Mouse (Mus musculus) heart, embryonic 16.5 days (tissue): ENCODE measurements at regions not wholly inside any gene's neighbourhood (a gene's known extent, or its start where the extent isn't known, plus 50 kb on each side); places are given as distances from the start of the nearest gene placed in this dataset.

Experiments
- ATAC-seq: fragments of 200-750 bp; cut with Nextera tagmentation; replicated peaks from 2 replicates; pipeline ENCODE4 v1.8.0; 2017; ENCODE audit warnings: moderate number of reproducible peaks; ENCODE audit not compliant: insufficient read depth, low FRiP score; ENCODE audit errors: extremely low read depth
- H3K27ac ChIP-seq: fragments of 300-500 bp; sonication (generic); 2 replicates; pipeline ENCODE4 v1.5.1; 2014; ENCODE audit warnings: mild to moderate bottlenecking, low read length, control low read depth, moderate library complexity
- H3K27me3 ChIP-seq: fragments of 300-500 bp; sonication (generic); 2 replicates; pipeline ENCODE4 v1.6.1; 2014; ENCODE audit warnings: low read length, mixed read lengths; ENCODE audit not compliant: control insufficient read depth, insufficient read depth
- H3K36me3 ChIP-seq: fragments of 300-500 bp; sonication (generic); 2 replicates; pipeline ENCODE4 v1.6.1; 2014; ENCODE audit not compliant: control insufficient read depth, insufficient read depth
- H3K4me1 ChIP-seq: fragments of 300-500 bp; sonication (generic); 2 replicates; pipeline ENCODE4 v1.6.1; 2014; ENCODE audit warnings: low read length, mixed read lengths; ENCODE audit not compliant: control insufficient read depth, insufficient read depth
- H3K4me2 ChIP-seq: fragments of 300-500 bp; sonication (generic); 2 replicates; pipeline ENCODE4 v1.6.1; 2014; ENCODE audit warnings: low read depth, mild to moderate bottlenecking, control low read depth, low read length
- H3K4me3 ChIP-seq: fragments of 300-500 bp; sonication (generic); 2 replicates; pipeline ENCODE4 v1.5.1; 2014; ENCODE audit warnings: mild to moderate bottlenecking, control low read depth, low read length
- H3K9ac ChIP-seq: fragments of 300-500 bp; sonication (generic); 2 replicates; pipeline ENCODE4 v1.6.1; 2014; ENCODE audit warnings: low read length, control low read depth
- H3K9me3 ChIP-seq: fragments of 300-500 bp; sonication (generic); replicated peaks from 2 replicates; pipeline ENCODE4 v1.6.1; 2016; ENCODE audit warnings: low read length; ENCODE audit not compliant: control insufficient read depth
- WGBS: fragments of 180-500 bp; shearing (Covaris S2); extraction: QIAGEN DNeasy Blood & Tissue Kit; methylation state at CpG from one replicate; pipeline ENCODE4 v1.1.7; 2014; 5-methylcytosine and 5-hydroxymethylcytosine counted together

DNA sequence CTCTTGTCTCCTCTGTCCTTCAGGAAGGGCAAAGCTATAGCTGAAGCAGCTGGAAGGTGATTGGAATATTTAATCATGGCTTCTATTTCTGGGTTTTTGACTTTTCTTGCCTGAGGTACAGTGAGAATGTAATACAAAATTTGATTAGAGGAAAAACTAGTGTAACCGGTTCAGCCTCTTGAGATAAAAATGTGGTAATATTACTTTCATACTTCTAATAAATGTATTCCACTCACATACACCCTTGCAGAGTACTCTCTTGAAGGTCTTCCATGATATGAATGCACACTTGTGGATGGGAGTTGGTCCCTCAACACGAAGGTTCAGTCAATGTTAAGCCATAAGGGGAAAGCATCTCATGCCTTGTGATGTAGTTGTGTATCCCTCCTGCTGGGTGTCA lies 215.4 kb upstream of the Id2 start:
- 84% methylated on average over 2 of the region's 2 CpGs for WGBS
- no peak overlapping the region for H3K4me3 ChIP-seq
- peaks cover 11% of the 10 kb centered on the region for H3K4me1 ChIP-seq
- no peaks in the 10 kb centered on the region for H3K36me3 ChIP-seq
- no peak overlapping the region for H3K9ac ChIP-seq
- no peaks in the 10 kb centered on the region for H3K9me3 ChIP-seq
- H3K4me2 ChIP-seq = no peak overlapping the region
- H3K27me3 ChIP-seq = no peaks in the 10 kb centered on the region
- no peak overlapping the region for H3K27ac ChIP-seq
- ATAC-seq = no peak

DNA sequence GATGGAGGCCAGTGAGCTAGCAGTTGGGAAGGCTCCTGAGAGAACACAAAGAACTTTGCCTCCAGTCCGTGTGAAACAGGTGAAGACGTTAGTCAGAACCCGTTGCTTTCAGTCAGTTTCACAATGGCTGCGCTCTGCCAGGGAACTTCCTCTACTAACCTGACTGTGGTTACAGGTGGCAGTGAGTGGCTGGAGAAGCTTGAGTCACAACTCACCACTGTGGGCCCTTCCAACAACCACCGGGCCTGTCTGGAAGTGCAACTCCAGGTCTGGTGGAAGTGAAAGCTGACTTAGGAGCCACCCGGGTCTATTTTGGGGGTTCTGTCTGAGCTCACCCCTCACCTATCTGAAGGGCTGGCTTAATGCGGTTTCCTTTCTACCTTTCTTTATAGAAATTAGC lies 214.8 kb upstream of the Id2 start:
- no peaks in the 10 kb centered on the region for H3K9me3 ChIP-seq
- ATAC-seq = no peak

DNA sequence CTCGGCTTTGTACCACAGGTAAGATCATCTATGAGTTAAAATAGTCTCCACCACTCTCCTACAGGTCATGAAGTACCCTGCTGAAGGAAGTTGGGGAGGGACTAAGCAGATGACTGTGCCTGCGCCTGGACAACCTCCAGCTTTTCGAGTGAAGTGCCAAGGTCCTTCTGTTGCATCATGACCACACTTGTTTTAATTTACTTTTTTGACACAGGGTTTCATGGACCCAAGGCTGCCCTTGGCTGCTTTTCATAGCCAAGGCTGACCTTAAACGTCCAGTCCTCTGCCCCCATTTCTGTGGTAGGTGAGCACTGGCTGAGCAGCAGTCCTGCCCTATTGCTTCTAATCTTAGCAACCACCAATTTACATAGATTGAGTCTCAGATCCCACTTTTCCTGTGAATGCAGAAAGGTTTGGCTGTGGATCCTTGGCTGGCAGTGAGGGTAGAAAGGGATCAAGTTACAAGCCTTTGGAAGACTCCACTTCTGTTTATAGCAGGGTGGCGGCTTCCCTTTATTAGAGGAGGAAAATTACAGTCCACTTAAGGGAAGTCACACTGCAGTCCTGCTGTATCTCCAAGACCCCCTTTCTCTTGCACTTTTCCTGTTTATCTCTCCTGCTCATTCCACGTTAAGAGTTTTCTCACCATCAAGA lies 213.5 kb upstream of the Id2 start:
- 0 out of 2 replicates have a peak overlapping the region, but pooled peaks have one; percentile 0 for H3K27ac ChIP-seq
- 0 out of 2 replicates have a peak, but pooled peaks have one; percentile 32 for ATAC-seq
- H3K4me1 ChIP-seq = peaks cover 11% of the 10 kb centered on the region
- H3K27me3 ChIP-seq = no peaks in the 10 kb centered on the region
- H3K36me3 ChIP-seq = no peaks in the 10 kb centered on the region
- no peak overlapping the region for H3K4me2 ChIP-seq
- no peaks in the 10 kb centered on the region for H3K9me3 ChIP-seq
- H3K9ac ChIP-seq = no peak overlapping the region
- H3K4me3 ChIP-seq = no peak overlapping the region
- WGBS = 47% methylated on average over 6 of the region's 6 CpGs

More for the DNA sequence above, 214.8 kb upstream of the Id2 start:
- Histone ChIP-seq H3K27ac (0 out of 2 replicates have a peak overlapping the region, but pooled peaks have one; percentile 4), H3K4me2 (no peak overlapping the region), H3K9ac (no peak overlapping the region), H3K4me1 (peaks cover 11% of the 10 kb centered on the region), H3K27me3 (no peaks in the 10 kb centered on the region), H3K4me3 (no peak overlapping the region), H3K36me3 (no peaks in the 10 kb centered on the region)
- 81% methylated on average over 7 of the region's 7 CpGs for WGBS

DNA sequence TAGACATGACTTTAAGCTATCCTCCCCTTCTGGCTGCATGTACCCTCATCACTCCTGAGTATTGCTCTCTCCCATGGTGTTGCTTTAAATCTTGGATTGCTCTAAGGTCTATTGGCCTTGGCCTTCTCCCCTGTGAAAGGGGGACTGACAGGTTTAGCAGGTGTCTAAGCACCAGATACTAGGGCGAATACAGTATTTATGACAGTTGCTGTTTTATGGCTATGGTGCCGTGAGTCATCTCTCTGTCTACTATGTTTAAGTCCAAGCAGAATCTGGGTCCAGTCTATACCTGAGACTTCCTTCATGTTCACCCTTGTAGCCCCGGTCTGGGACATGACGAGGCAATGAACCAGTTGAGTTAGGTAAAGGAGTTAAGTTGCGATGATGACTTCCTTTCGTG lies 212.3 kb upstream of the Id2 start:
- 96% methylated on average over 6 of the region's 6 CpGs for WGBS
- H3K27ac ChIP-seq = no peak overlapping the region
- ATAC-seq = no peak

DNA sequence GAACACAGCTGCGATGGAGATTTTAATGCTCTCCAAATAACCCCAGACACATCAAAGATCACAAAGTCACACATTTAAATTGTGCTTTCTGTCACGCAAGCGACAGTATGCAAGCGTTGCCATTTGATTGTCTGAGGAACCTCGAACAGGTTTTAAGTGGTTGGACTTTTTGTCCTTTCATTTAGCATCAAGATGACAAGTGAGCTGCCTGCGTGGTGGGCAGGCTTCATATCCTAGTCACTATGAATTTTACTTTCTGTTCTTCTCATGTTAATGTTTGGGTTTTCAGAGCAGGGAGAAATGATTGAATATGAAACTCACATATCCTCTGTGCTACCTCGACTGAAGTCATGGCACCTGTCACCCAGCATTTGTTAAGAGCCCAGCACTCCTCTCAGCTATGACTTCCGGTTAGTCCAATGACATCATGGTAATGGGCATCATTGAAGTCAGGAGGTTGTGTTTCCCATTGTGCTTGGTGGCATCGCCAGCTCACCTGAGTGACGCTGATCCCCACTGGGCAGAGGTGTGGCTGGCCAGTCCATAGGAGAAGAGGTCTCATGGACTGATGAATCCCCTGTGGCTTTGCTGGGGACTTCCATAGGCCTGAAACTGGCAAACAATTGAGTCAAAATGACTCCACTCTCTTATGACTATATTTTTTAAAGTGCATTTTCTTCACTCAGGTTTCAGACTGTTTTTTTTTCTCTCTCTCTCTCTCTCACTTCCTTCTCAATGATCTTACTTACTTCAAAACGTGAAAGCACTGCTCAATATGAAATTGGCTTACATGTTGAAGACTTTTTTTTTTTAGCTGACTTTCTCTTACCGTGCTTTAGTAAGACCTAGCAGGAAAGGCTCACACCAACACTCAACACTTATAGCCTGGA lies 209.1 kb upstream of the Id2 start:
- ATAC-seq = no peak
- no peak overlapping the region for H3K4me3 ChIP-seq
- no peaks in the 10 kb centered on the region for H3K36me3 ChIP-seq
- no peak overlapping the region for H3K4me2 ChIP-seq
- no peaks in the 10 kb centered on the region for H3K27me3 ChIP-seq
- WGBS = 83% methylated on average over 12 of the region's 12 CpGs
- H3K4me1 ChIP-seq = peaks cover 11% of the 10 kb centered on the region
- H3K27ac ChIP-seq = no peak overlapping the region
- no peaks in the 10 kb centered on the region for H3K9me3 ChIP-seq
- H3K9ac ChIP-seq = no peak overlapping the region

More for the DNA sequence above, 212.3 kb upstream of the Id2 start:
- H3K4me2 ChIP-seq = no peak overlapping the region
- no peaks in the 10 kb centered on the region for H3K27me3 ChIP-seq
- no peak overlapping the region for H3K4me3 ChIP-seq
- no peaks in the 10 kb centered on the region for H3K36me3 ChIP-seq
- H3K4me1 ChIP-seq = peaks cover 11% of the 10 kb centered on the region
- H3K9me3 ChIP-seq = no peaks in the 10 kb centered on the region
- H3K9ac ChIP-seq = no peak overlapping the region

DNA sequence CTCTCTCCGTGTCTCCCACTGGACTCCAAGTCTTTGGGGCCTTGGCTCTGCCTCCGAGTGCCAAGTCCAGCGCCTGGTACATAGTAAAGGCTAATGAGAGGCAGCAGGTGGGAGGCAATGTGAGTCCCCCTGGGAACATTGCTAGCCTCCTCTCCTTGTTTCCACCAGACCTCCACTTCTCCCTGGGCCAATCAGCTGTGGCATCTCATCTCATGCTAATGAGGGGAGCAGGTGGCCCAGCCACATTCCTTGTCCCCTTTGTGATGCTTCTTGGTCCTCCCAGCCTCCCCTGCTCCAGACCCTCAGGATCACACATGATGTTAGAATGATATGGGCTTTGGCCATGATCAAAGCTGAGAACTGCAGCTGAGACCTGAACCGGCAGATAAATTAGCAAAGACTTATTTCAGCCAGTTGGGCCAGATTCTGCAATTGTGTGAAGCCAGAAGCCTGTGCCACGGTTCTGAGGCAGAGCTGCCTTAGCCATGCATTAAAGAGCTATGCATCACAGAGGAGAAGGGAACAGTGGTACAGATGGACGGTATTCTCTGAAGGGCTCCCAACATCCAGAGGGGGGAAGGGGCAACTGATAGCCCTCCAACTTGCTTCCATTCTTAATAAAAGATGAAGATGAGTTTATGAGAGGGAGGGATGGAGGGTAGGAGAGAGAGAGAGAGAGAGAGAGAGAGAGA lies 208.0 kb upstream of the Id2 start:
- ATAC-seq = no peak
- H3K4me3 ChIP-seq = no peak overlapping the region

DNA sequence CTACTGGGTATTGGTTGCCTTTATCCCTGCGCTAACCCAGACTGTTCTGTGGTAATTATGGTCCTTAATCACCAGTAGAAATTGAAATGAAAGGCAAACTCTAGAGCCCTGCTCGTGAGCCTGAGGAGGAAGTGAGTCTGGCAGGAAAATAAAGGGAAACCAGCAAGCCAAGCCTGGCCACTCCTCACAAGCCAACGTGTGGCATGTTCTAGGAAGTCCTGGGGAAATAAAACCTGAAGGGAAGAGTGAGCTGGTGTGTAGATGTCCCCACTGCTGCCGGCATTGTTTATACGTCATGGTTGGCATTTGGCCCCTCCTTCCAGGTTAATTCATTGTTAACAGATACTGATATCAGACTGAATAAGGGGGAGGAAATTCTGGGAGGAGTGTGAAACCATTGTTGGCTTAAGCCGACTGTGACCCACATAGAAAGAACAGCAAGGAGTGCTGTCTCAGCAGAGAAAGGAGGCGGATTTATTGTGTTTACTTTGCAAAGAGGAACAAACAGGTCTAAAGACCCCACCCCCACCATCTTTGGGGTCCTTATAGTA lies 206.6 kb upstream of the Id2 start:
- Histone ChIP-seq H3K9me3 (no peaks in the 10 kb centered on the region), H3K36me3 (no peaks in the 10 kb centered on the region), H3K4me3 (no peak overlapping the region), H3K9ac (no peak overlapping the region), H3K27me3 (no peaks in the 10 kb centered on the region), H3K4me2 (no peak overlapping the region), H3K4me1 (peaks cover 15% of the 10 kb centered on the region), H3K27ac (no peak overlapping the region)
- ATAC-seq = no peak
- WGBS = 52% methylated on average over 7 of the region's 7 CpGs

More for the DNA sequence above, 208.0 kb upstream of the Id2 start:
- no peak overlapping the region for H3K9ac ChIP-seq
- H3K27me3 ChIP-seq = no peaks in the 10 kb centered on the region
- no peaks in the 10 kb centered on the region for H3K9me3 ChIP-seq
- WGBS = 82% methylated on average over 6 of the region's 6 CpGs
- peaks cover 9% of the 10 kb centered on the region for H3K4me1 ChIP-seq
- H3K36me3 ChIP-seq = no peaks in the 10 kb centered on the region
- no peak overlapping the region for H3K4me2 ChIP-seq
- no peak overlapping the region for H3K27ac ChIP-seq

DNA sequence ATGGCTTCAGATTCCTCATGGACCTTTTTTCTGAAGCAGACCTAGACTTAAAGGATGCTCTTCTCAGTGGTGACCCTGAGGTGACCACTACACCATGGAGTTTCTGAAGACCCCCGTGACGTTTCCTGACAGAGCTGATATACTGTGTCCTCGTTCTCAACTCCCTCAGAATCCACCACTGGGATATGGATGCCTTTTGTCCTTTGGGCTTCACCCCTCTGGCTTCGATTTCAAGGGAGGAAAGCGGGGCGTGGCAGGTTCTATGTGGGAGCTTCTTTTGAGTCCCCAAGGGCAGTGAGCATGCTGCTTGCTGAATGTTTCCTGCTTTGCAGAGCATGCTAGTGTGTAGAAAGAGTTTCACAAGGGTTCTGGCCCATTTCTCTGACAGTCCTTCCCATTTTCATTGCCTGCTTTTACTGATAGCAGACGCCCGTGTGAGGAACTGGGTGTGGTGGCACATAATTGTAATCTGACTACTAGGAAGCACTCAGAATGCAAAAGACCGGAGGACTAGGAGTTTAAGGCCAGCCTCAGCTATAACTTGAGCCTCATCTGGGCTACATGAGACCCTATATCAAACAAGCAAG lies 204.0 kb upstream of the Id2 start:
- no peaks in the 10 kb centered on the region for H3K27me3 ChIP-seq
- peaks cover 6% of the 10 kb centered on the region; the same call in 1 of the 2 replicates for H3K9me3 ChIP-seq
- ATAC-seq = no peak
- WGBS = 64% methylated on average over 9 of the region's 9 CpGs
- no peak overlapping the region for H3K4me2 ChIP-seq
- H3K36me3 ChIP-seq = no peaks in the 10 kb centered on the region
- no peak overlapping the region for H3K4me3 ChIP-seq
- H3K9ac ChIP-seq = no peak overlapping the region
- peaks cover 25% of the 10 kb centered on the region for H3K4me1 ChIP-seq
- no peak overlapping the region for H3K27ac ChIP-seq
